Mouse (Mus musculus) monocyte, adult 2 months (primary cell): ENCODE measurements around the gene Nav2.

ENCODE experiments used
- DNase-seq, 2 experiments: peaks; one replicate each; pipeline ENCODE4 v3.0.0; 2022; ENCODE audit warnings: low spot score in 2 of 2, low read depth in 1 of 2

Gene Nav2

GRCm38 (mm10) chr7:49091371-49091770 lies 182.9 kb downstream of the Nav2 start:
- no peak for DNase-seq

- no peak for DNase-seq
Measured at GRCm38 (mm10) chr7:49091921-49092320, 183.4 kb downstream of the Nav2 start.

GRCm38 (mm10) chr7:49093596-49093995 lies 185.1 kb downstream of the Nav2 start:
- no peak for DNase-seq

- no peak for DNase-seq
Measured at GRCm38 (mm10) chr7:49094531-49094930, 186.0 kb downstream of the Nav2 start.

- no peak for DNase-seq
Measured at GRCm38 (mm10) chr7:49101291-49101690, 192.8 kb downstream of the Nav2 start.

GRCm38 (mm10) chr7:49102223-49102622 lies 193.7 kb downstream of the Nav2 start:
- no peak for DNase-seq

GRCm38 (mm10) chr7:49104376-49104775 lies 195.9 kb downstream of the Nav2 start:
- DNase-seq, result no peak

GRCm38 (mm10) chr7:49104793-49105192 lies 196.3 kb downstream of the Nav2 start:
- no peak for DNase-seq

- no peak for DNase-seq
Measured at GRCm38 (mm10) chr7:49105501-49105900, 197.0 kb downstream of the Nav2 start.

GRCm38 (mm10) chr7:49108076-49108475 lies 199.6 kb downstream of the Nav2 start:
- DNase-seq, result no peak

GRCm38 (mm10) chr7:49119016-49119415 lies 210.5 kb downstream of the Nav2 start:
- DNase-seq, result no peak

GRCm38 (mm10) chr7:49119794-49120487 lies 211.4 kb downstream of the Nav2 start:
- no peak for DNase-seq

GRCm38 (mm10) chr7:49120488-49120864 lies 212.0 kb downstream of the Nav2 start:
- no peak for DNase-seq

- DNase-seq, result peak; percentile 23 to 55
Measured at GRCm38 (mm10) chr7:49120935-49121691, 212.6 kb downstream of the Nav2 start.

GRCm38 (mm10) chr7:49122498-49122897 lies 214.0 kb downstream of the Nav2 start:
- DNase-seq, result no peak

GRCm38 (mm10) chr7:49125545-49125944 lies 217.0 kb downstream of the Nav2 start:
- peak in 1 of 2 experiments; percentile 3 for DNase-seq

GRCm38 (mm10) chr7:49128224-49128623 lies 219.7 kb downstream of the Nav2 start:
- no peak for DNase-seq

- peak in 1 of 2 experiments; percentile 9 for DNase-seq
Measured at GRCm38 (mm10) chr7:49132851-49133351, 224.4 kb downstream of the Nav2 start.

GRCm38 (mm10) chr7:49134396-49134795 lies 225.9 kb downstream of the Nav2 start:
- DNase-seq, result no peak

- DNase-seq, result no peak
Measured at GRCm38 (mm10) chr7:49139762-49140161, 231.2 kb downstream of the Nav2 start.

GRCm38 (mm10) chr7:49143966-49144365 lies 235.4 kb downstream of the Nav2 start:
- DNase-seq, result no peak
